8 mouse cellular contexts compared by ENCODE assay signal in the genomic region with DNA sequence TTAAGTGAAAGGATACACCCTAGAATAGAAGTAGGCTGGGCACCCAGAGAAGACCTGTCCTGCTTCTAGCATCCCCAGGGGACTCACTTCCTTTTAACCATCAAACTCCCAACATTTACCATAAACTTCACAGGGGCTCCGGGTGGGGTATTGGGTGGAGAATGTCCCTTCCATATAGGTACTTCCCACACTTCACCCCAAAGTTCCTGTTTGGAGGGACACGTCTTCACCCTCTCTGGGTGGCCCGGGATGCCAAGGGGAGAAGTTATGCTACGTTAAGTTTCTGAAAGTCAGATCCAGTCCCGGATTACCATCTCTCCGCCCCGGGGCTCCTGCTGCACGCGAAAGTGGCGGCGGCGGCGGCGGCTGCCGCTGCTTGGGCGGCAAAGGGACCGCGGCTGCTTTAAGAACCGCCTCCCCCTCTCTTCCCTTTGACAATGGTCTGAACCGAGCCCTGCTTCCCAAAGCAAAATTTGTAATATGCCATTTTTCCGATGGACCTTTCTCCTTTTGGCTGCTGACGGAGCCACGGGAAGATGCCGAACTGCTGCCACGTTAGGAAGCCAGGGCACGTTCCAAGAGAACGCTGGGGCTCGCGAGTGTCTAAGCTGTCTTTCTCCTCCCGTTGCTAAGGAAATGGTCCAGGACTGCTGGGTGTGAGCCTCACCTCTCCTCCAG. TPM values are rescaled to one million over a fixed set of nuclear protein-coding genes. Genes with fewer than 3 reads are reported as not detected.
DNase-seq lines count a peak whose midpoint lies in the region; ATAC-seq lines count a peak whose summit lies in the region.

A gene (plus strand): TSS at position 485 of the 678 bp plus-strand sequence.

- DNase-seq in adrenal gland, postnatal 14 days = peak; percentile 29
- peak; percentile 84 to 86 for DNase-seq in cerebellum, postnatal 14 days
- DNase-seq in frontal cortex, postnatal 14 days (ENCODE audit: low spot score in 2 of 2) = peak; percentile 64 to 70
- DNase-seq in left cerebral cortex, adult 8-10 months (ENCODE audit: low spot score in 2 of 2) = peak; percentile 48 to 67
- peak; percentile 56 for DNase-seq in mesoderm, embryonic 11.5 days (ENCODE audit: low read depth, low spot score)
- no peak for DNase-seq in urinary bladder, postnatal 25 days (ENCODE audit: low spot score)

- under 1% methylated on average over 30 of the region's 30 CpGs for WGBS in intestine, embryonic 15.5 days
- WGBS in stomach, embryonic 16.5 days = under 1% methylated on average over 30 of the region's 30 CpGs

- H3K36me3 ChIP-seq in intestine, embryonic 15.5 days = no peaks in the 10 kb centered on the region
- H3K36me3 ChIP-seq in stomach, embryonic 16.5 days (ENCODE audit: control insufficient read depth, insufficient read depth, low read length) = no peaks in the 10 kb centered on the region

- H3K27me3 ChIP-seq in intestine, embryonic 15.5 days (replicated peaks) = peaks cover 15% of the 10 kb centered on the region; the same call in 1 of the 2 replicates
- H3K27me3 ChIP-seq in stomach, embryonic 16.5 days (ENCODE audit: control insufficient read depth, insufficient read depth, low read length) = no peaks in the 10 kb centered on the region; the same call in none of the 2 replicates

- no peak within 1 kb of the TSS for H3K27ac ChIP-seq in intestine, embryonic 15.5 days
- no peak within 1 kb of the TSS for H3K27ac ChIP-seq in stomach, embryonic 16.5 days (ENCODE audit: low read length)

- H3K4me2 ChIP-seq in intestine, embryonic 15.5 days (replicated peaks) = peak within 1 kb of the TSS; percentile 85
- H3K4me2 ChIP-seq in stomach, embryonic 16.5 days (ENCODE audit: low read depth, low read length) = peak within 1 kb of the TSS; percentile 68

- ATAC-seq in intestine, embryonic 15.5 days = peak; percentile 85
- ATAC-seq in stomach, embryonic 16.5 days (ENCODE audit: insufficient read depth, low FRiP score) = peak; percentile 60; the same call in 1 of the 2 replicates

- H3K4me1 ChIP-seq in intestine, embryonic 15.5 days (replicated peaks) = peaks cover 13% of the 10 kb centered on the region; the same call in 1 of the 2 replicates
- H3K4me1 ChIP-seq in stomach, embryonic 16.5 days (ENCODE audit: control insufficient read depth, insufficient read depth, low read length) = no peaks in the 10 kb centered on the region

- 0 out of 2 replicates have a peak within 1 kb of the TSS, but pooled peaks have one; percentile 20 for H3K9ac ChIP-seq in intestine, embryonic 15.5 days
- peak within 1 kb of the TSS; percentile 48 for H3K9ac ChIP-seq in stomach, embryonic 16.5 days (ENCODE audit: low read length)

- H3K4me3 ChIP-seq in intestine, embryonic 15.5 days (replicated peaks) = peak within 1 kb of the TSS; percentile 48
- peak within 1 kb of the TSS; percentile 52 for H3K4me3 ChIP-seq in stomach, embryonic 16.5 days (replicated peaks; ENCODE audit: low read length)

- H3K9me3 ChIP-seq in intestine, embryonic 15.5 days = no peaks in the 10 kb centered on the region
- no peaks in the 10 kb centered on the region for H3K9me3 ChIP-seq in stomach, embryonic 16.5 days (replicated peaks; ENCODE audit: control insufficient read depth, low read length)

RNA-seq across cellular contexts. Expression of the gene that starts here (rescaled TPM):
- total RNA-seq in adrenal gland, postnatal 14 days (2021) = 7.2 and 8.6 TPM in 2 replicates
- polyA plus RNA-seq in intestine, embryonic 15.5 days (2015; fragmentation: Nextera tagmentation; extraction: Ambion mirVana) = 0.63 and 0.74 TPM in 2 replicates
- 10 to 100 TPM; 61.4 to 69.0 (median 66.3) TPM for total RNA-seq in left cerebral cortex, adult 8-10 months (2022)
- 0.87 and 0.89 TPM in 2 replicates for polyA plus RNA-seq in stomach, embryonic 16.5 days (2015; fragmentation: Nextera tagmentation; extraction: Ambion mirVana)

Comparison
In these comparisons a context has a peak if more than half of its experiments do, and no peak if none do; other contexts are left out.
1. Peak in ATAC-seq, H3K4me3 ChIP-seq, H3K9ac ChIP-seq and H3K4me2 ChIP-seq in intestine, embryonic 15.5 days; RNA of the gene not detected or under 1 TPM.
2. Peak in ATAC-seq, H3K4me3 ChIP-seq, H3K9ac ChIP-seq and H3K4me2 ChIP-seq in stomach, embryonic 16.5 days; RNA of the gene not detected or under 1 TPM.